Mouse (Mus musculus): ENCODE measurements at regions not wholly inside any gene's neighbourhood (a gene's known extent, or its start where the extent isn't known, plus 50 kb on each side); places are given as distances from the start of the nearest gene placed in this dataset.

- no peaks in the 10 kb centered on the region for H3K27me3 ChIP-seq (ENCODE audit: control insufficient read depth in 1 of 2, insufficient read depth in 2 of 2, low read length in 2 of 2)
- H3K36me3 ChIP-seq (ENCODE audit: control insufficient read depth in 1 of 2, insufficient read depth in 2 of 2, low read length in 2 of 2) = no peaks in the 10 kb centered on the region
- no peak overlapping the region for H3K27ac ChIP-seq (ENCODE audit: control insufficient read depth, low read depth, low read length)
- TF ChIP-seq GATA1 (IDR thresholded peaks at IDR 0.05; ENCODE audit: low read depth, low read length) (no peak), MXI1 (IDR thresholded peaks at IDR 0.05; ENCODE audit: low read depth, low read length) (no peak), HCFC1 (IDR thresholded peaks at IDR 0.05; ENCODE audit: low read depth, low read length) (no peak), MAX (IDR thresholded peaks at IDR 0.05; ENCODE audit: low read length) (no peak), USF1 (IDR thresholded peaks at IDR 0.05; ENCODE audit: low read depth, low read length) (no peak), MYC (IDR thresholded peaks at IDR 0.05; ENCODE audit: low read depth, low read length) (no peak), BHLHE40 (IDR thresholded peaks at IDR 0.05; ENCODE audit: borderline replicate concordance, low read depth, low read length) (no peak), POLR2A (IDR thresholded peaks at IDR 0.05; ENCODE audit: control insufficient read depth in 1 of 2, insufficient read depth in 1 of 2, low read depth in 1 of 2, low read length in 2 of 2, poor library complexity in 1 of 2) (no peak), GABPA (IDR thresholded peaks at IDR 0.05; ENCODE audit: low read depth, low read length) (no peak), CHD1 (IDR thresholded peaks at IDR 0.05; ENCODE audit: low read depth, low read length) (no peak), POLR2AphosphoS2 (IDR thresholded peaks at IDR 0.05; ENCODE audit: low read length) (no peak), ZC3H11A (IDR thresholded peaks at IDR 0.05; ENCODE audit: low read depth, low read length) (no peak), UBTF (IDR thresholded peaks at IDR 0.05; ENCODE audit: borderline replicate concordance, insufficient read depth, low read depth, low read length) (no peak), SIN3A (IDR thresholded peaks at IDR 0.05; ENCODE audit: low read length) (no peak)
- no peaks in the 10 kb centered on the region for H3K79me2 ChIP-seq (ENCODE audit: control insufficient read depth, insufficient read depth, low read length, poor library complexity)
- no peak overlapping the region for H3K9ac ChIP-seq (ENCODE audit: control insufficient read depth, low read depth, low read length, poor library complexity, severe bottlenecking)
- no peaks in the 10 kb centered on the region for H3K4me1 ChIP-seq (ENCODE audit: control insufficient read depth in 1 of 2, insufficient read depth in 2 of 2, low read length in 2 of 2)
- H3K9me3 ChIP-seq (replicated peaks; ENCODE audit: insufficient read depth, low read length) = no peaks in the 10 kb centered on the region
- no peak overlapping the region for H3K4me3 ChIP-seq (ENCODE audit: control insufficient read depth in 1 of 2, insufficient read depth in 1 of 2, low read depth in 2 of 2, low read length in 2 of 2)
- DNase-seq (ENCODE audit: low read depth, low spot score) = no peak
Measured at GRCm38 (mm10) chr17:64480607-64481038, 119.9 kb upstream of the Man2a1 start.

DNA sequence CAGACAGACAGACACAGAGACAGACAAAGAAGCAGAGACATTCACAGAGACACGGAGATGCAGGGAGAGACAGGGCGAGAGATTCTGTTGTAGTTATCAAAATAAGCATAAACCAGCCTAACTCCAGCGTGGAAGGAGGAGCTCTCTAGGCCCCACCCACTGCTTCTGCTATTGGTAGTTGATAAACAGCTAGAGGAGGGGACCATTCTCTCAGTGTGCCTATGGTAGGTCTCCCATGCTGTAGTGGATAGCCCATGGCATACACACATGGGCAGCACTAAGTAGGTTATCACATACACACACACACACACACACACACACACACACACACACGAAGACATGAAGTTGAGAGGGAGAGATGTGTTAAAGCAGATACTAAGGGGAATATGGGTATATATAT lies 115.7 kb upstream of the Man2a1 start:
- Histone ChIP-seq H3K4me1 (ENCODE audit: control insufficient read depth in 1 of 2, insufficient read depth in 2 of 2, low read length in 2 of 2) (no peaks in the 10 kb centered on the region), H3K9me3 (replicated peaks; ENCODE audit: insufficient read depth, low read length) (no peaks in the 10 kb centered on the region), H3K36me3 (ENCODE audit: control insufficient read depth in 1 of 2, insufficient read depth in 2 of 2, low read length in 2 of 2) (no peaks in the 10 kb centered on the region; a peak in 1 of 4 replicates), H3K79me2 (ENCODE audit: control insufficient read depth, insufficient read depth, low read length, poor library complexity) (no peaks in the 10 kb centered on the region), H3K27me3 (ENCODE audit: control insufficient read depth in 1 of 2, insufficient read depth in 2 of 2, low read length in 2 of 2) (no peaks in the 10 kb centered on the region), H3K4me3 (ENCODE audit: control insufficient read depth in 1 of 2, insufficient read depth in 1 of 2, low read depth in 2 of 2, low read length in 2 of 2) (no peak overlapping the region), H3K9ac (ENCODE audit: control insufficient read depth, low read depth, low read length, poor library complexity, severe bottlenecking) (no peak overlapping the region), H3K27ac (ENCODE audit: control insufficient read depth, low read depth, low read length) (no peak overlapping the region)
- TF ChIP-seq SIN3A (IDR thresholded peaks at IDR 0.05; ENCODE audit: low read length) (no peak), ZC3H11A (IDR thresholded peaks at IDR 0.05; ENCODE audit: low read depth, low read length) (no peak), MYC (IDR thresholded peaks at IDR 0.05; ENCODE audit: low read depth, low read length) (no peak), RAD21 (IDR thresholded peaks at IDR 0.05; ENCODE audit: low read depth, low read length) (no peak), ZMIZ1 (IDR thresholded peaks at IDR 0.05; ENCODE audit: low read depth, low read length) (no peak), MXI1 (IDR thresholded peaks at IDR 0.05; ENCODE audit: low read depth, low read length) (no peak), KAT2A (conservative IDR thresholded peaks at IDR 0.05; ENCODE audit: low read depth, low read length) (no peak), BHLHE40 (IDR thresholded peaks at IDR 0.05; ENCODE audit: borderline replicate concordance, low read depth, low read length) (no peak), ZKSCAN1 (IDR thresholded peaks at IDR 0.05; ENCODE audit: low read depth, low read length) (no peak), TCF12 (IDR thresholded peaks at IDR 0.05; ENCODE audit: low read depth, low read length) (no peak), HCFC1 (IDR thresholded peaks at IDR 0.05; ENCODE audit: low read depth, low read length) (no peak), RCOR1 (IDR thresholded peaks at IDR 0.05; ENCODE audit: low read depth, low read length) (no peak), JUND (IDR thresholded peaks at IDR 0.05; ENCODE audit: low read depth, low read length) (no peak), GATA1 (IDR thresholded peaks at IDR 0.05; ENCODE audit: low read depth, low read length) (no peak), ELF1 (IDR thresholded peaks at IDR 0.05; ENCODE audit: low read depth, low read length) (no peak), CHD2 (IDR thresholded peaks at IDR 0.05; ENCODE audit: low read length) (no peak), EP300 (IDR thresholded peaks at IDR 0.05; ENCODE audit: low read depth in 1 of 2, low read length in 2 of 2) (no peak), USF1 (IDR thresholded peaks at IDR 0.05; ENCODE audit: low read depth, low read length) (no peak), NELFE (IDR thresholded peaks at IDR 0.05; ENCODE audit: low read depth, low read length) (no peak)
- no peak for DNase-seq (ENCODE audit: low read depth, low spot score)
